Mouse (Mus musculus) spleen, postnatal 36 days (tissue): ENCODE measurements at regions not wholly inside any gene's neighbourhood (a gene's known extent, or its start where the extent isn't known, plus 50 kb on each side); places are given as distances from the start of the nearest gene placed in this dataset.

Experiments used
- DNase-seq, 2 experiments: peaks; one replicate each; pipeline ENCODE4 v3.0.0; 2022; ENCODE audit warnings: low spot score in 2 of 2, mixed read lengths in 1 of 2

DNA sequence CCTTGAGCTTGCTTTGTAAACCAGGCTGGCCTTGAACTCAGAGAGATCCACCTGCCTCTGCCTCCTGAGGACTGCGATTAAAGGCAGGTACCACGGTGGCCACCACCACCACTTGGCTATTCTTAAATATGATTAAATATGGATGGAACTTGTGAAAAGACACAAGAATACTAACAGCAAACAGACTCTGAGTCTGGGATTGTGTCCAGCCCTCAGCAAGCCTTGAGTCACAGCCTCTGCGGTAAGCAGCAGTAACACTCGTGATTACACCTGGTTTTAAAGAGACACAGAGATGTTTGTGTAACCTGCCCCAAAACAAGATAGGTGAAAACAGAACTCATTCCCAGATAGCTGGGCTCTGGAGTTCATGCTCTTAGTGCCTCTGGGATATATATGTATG lies 263.4 kb downstream of the Mreg start:
- DNase-seq: no peak

DNA sequence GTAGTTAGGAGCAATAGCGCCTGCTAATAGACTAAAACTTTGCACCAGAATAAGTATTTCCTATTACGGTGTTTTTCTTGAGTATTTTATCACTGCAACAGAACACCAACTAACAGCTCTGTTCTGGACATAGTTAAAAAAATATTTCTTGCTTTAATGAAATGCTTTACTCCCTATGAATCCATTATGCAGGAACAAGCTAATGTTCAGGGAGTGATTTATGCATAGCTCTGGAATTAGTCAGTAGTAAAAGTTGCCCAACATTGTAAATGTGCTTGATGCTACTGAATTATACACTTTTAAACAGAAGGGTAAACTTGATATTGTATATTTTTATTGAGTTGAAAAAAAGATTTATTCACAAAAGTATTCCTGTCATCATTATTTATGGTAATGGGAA lies 264.6 kb downstream of the Mreg start:
- no peak for DNase-seq

DNA sequence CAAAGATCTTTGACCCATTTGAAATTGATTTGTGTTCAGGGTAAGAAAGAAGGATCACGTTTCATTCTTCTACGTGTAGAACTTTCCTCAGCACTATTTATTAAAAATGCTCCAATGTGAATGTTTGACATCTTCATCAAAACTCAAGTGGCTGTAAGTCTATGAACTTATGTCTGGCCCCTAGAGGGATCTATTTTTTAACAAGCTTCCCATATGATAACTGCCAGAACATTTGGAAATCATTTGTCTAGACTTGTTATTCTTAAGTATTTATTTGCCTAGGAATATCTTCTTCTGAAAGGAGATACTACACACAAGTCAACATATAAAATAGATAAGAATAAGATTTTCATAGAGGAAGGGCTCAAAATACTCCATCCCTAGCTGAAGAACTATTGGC lies 265.2 kb downstream of the Mreg start:
- DNase-seq: no peak

DNA sequence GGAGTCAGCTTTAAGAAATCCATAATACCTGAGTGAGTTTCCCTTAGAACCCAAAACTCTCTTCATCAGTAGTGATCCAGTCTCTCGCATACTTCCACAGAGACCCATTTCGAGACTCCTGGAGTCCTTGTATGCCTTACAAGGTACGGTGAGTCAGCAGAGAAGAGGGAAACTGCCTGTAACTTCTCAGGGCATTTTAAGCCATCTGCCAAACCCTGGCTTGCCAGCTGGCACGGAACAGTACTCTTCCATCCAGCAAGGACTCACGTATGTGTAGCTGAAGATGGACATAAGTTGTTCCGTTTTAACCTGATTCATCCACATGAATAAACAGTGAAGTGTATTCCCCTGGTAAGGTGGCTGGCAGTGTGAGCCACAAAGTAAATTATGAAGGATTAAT lies 267.0 kb downstream of the Mreg start:
- no peak for DNase-seq

DNA sequence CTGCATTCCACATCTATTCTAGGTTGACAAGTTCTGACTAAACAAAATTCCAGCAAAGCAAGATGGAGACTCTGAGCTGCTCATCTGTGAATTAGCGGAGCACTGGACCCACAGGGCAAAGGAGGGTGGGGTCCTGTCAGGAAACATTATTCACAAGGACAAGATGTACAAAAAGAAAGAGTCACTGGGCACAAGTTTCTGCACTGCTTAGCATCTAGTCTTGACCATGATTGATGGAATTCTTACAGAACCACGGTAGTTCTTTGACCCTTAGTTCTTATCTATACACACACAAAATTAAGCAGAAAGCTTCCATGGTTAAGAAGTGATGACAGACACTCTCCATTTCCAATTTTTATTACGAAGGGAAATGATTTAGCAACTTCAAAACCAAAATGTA lies 267.6 kb downstream of the Mreg start:
- no peak for DNase-seq

DNA sequence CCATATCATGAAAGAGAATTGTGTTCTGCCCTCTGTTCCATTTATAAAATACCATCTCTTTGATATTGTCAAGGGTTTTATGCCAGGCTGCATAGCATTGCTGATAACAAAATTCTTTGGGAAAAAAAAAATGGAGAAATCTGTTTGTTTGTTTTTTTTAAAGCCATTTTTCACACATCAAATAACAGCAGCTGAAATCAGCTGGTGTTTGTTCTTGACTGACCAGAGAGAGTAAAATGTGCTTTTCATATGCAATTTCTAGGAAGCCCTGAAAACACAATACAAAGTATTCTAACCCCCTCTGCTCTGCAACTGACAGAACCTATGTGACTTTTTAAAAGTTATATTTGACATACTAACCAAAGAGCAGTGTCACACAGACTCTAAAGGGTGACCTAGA lies 270.0 kb downstream of the Mreg start:
- no peak for DNase-seq

DNA sequence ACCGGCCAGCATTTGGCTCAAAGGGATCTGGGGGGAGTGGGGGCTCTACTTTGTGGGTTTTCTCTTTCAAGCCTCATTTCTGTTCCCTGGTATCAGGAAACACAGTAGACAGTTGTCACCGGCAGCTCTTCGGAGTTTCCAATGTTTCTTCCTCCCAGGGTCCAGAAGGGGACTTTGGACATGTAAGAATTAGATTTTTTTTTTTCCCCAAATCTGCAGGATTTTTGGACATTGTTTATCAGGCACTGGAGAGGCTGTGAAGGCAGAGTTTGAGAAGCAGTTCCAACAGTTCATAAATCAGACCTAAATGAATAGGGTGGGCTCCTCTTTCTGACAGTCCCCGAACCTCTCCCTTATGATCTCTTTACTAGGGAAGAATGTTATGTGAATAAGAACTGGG lies 270.4 kb downstream of the Mreg start:
- no peak for DNase-seq

DNA sequence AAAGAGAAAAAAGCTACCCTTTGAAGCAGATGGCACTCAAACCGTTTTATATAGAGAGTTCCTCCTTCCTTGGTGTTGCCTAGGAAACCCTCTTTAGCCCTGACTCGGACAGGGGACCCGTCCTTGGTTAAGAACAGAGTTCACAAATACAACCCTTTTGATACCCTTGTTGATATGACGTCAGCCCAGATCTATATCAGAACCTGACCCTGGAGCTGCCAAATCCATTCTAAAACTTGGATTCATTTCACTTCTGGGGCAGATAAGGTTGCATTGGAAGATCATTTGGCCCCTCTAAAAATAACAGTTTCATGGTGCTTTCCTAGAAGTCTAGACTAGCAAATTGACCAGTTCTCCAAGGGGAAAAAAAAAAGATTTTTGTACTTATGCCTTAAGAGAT lies 271.2 kb downstream of the Mreg start:
- DNase-seq: no peak

DNA sequence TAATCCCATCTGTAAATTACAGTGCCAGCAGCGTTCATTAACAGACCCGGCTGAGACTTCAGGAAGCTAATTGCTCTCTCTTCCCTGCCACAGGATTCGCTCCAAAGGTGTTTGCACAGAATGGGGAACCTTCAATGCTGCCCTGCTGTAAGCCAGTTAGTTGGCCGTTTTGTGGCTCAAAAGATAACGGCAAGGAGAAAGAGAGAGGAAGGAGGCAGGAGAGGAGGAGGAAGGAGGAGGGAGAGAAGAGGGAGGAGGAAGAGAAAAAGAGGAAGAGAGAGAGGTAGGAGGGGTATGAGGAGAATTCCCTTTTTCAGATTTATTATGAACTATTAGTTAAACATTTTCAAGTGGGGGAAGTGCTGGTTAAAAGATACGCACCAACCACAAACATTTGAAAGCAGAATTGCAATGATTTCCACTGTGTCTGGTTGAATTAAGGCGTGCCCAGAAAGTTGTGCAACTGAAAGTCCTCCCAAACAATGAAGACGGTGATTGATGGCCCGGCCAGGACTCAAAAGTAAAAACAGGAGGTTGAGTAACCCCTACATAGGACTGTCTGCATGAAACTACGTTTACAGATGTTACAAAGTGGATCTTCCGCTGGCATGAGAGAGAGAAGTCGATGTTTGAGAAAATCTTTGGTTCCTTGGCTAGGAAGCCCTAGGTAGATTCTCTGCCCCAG lies 273.6 kb downstream of the Mreg start:
- peak in 1 of 2 experiments; percentile 13 for DNase-seq

DNA sequence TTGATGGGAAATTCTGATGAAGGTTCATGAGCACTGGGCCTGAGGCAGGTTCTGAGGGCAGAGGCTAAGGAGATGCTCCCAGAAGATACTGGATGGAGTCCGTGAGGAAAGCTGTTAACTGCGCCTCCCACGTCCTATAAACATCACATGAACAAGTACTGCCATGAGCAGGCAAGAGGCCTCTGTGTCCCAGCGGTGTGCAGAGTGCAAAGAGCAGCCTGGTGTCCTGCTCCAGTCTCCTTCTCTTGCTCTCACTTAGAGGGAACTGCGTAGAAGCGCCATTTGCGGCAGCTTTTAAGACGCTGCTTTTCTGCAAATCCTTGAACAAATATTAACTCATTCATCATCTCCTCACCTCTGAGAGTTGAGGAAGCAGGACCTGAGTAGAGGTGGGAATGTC lies 274.2 kb downstream of the Mreg start:
- DNase-seq: no peak

DNA sequence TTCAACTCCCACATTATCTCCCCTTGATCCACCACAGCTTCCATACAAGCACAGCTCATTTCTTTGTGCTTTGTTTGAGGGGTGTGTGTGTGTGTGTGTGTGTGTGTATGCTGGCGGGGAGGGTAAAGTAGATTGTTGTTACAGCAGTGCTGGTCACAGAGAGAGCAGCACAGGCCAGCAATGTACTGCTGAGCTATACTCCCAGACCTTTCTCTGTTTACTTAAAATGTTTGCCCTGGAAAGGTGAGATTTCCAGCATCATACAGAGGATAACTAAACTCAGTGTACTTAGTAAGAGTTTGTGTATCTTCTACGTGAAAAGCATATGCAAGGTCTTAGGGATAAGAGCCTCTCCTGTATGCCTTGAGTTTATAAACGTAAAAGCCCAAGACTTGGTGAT lies 274.9 kb downstream of the Mreg start:
- no peak for DNase-seq

DNA sequence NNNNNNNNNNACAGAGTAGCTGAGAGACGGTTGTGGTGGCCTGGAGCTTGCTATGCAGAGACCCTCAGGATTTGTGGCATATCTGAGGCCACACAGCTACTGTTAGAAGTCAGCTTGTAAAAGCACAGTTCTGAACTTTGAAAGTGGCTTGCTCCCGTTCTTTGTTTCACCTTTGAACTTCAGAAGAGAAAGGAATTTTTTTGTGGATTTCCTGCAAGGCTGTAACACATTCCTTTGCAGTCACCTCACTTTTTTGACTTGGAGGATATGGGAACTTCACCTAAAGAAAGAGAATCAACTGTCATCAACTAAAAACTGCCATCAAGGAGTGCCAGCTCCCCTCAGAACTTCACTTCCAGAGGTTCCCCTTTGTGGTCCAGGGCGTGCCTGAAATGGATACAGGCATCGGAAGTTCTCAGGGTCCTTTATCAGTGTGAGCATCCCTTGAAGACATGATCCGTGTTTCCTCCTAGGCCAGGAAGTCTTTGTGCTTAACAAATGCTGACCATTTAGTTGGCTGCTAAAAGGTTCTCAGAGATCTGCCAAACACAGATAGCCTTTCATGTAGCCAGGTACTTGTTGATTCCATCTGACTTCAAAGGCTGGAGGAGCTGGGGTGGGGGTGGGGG lies 275.5 kb downstream of the Mreg start:
- DNase-seq: no peak

DNA sequence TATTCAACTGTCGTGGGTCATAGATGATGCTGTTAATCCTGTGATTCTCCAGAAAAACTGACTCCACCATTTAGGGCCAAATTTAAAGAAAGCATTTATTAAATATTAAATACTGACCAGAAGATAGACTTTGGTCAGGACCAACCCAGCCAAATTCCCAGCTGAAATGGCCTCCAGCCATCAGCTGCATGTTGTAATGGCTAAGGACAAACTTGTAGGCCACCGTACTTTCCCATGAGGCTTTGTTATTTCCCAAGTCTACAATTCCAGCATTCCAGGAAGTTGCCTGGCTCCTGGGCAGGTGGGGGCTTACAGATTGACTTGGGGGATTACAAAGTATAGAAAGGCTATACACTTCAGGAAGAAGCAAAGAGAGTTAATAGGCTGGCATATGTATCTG lies 272.5 kb upstream of the Fn1 start:
- no peak for DNase-seq

DNA sequence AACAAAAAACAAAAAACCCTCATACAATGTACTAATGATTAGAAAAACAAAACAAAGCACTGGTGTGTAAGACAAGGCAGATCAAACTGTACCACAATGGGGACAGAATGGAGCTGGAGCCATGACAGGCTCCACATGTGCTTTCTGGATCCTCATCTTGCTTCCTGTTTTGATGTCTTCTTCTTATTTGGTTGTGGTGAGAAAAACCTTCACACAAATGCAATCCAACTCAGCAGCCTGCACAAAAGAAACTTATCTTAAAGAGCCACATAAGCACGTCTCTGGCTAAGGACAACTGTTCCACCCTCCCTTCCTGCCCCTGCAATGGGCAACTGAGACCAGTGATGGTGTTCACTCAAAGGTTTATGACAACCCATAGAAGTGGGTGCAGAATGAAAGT lies 271.9 kb upstream of the Fn1 start:
- no peak for DNase-seq

DNA sequence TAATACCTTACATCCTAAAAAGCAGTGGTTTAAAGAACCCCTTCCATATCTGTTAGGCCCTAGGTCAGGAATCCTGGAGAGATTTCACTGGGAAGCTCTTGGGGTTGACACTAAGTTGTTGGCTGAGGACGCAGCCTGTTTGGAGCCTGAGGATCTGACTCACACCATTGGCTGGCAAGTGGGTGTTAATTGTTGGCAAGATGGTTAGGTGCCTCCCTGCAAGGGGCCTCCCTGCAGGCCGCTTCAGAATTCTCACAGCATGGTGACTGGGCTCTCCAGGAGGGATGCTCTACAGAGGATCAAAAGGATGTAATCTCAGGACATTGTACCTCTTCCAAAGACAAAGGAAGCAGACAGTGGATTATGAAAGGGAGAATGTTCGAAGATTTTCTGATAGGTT lies 270.7 kb upstream of the Fn1 start:
- no peak for DNase-seq

DNA sequence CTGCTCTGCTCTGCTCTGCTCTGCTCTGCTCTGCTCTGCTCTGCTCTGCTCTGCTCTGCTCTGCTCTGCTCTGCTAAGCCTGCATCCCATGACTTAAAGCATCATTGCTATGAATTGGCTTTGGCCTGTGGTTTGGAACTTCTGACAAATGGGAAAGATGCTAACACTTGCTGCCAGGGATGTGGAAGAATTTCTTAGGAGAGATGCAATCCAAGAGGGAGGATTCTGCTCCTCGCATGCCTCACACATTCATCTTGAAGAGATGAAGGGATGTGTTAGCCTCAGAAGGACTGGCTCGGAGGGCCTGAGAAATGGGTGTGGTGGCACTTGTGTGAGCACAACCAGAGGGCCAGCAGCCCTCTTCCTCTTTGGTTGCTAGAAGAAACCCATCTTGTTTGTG lies 268.5 kb upstream of the Fn1 start:
- DNase-seq: no peak

DNA sequence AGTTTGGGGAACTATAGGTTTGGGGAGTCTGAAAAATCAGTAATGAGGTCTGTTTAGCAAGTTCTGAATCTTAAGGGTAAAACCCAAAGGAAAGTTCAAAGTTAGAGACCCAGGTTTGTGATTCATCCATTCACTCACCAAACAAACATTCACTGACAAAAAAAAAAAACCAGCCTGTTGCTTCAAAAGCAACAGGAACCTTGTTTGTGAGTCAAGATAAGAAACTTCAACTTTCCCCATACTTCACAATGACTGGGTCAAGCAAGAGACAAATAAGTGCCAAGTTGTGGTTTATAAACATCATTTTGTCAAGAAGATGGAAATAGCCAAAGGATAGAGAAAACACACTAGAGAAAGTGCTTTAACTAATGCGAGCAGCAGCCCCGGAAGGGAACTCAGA lies 266.9 kb upstream of the Fn1 start:
- DNase-seq: no peak

DNA sequence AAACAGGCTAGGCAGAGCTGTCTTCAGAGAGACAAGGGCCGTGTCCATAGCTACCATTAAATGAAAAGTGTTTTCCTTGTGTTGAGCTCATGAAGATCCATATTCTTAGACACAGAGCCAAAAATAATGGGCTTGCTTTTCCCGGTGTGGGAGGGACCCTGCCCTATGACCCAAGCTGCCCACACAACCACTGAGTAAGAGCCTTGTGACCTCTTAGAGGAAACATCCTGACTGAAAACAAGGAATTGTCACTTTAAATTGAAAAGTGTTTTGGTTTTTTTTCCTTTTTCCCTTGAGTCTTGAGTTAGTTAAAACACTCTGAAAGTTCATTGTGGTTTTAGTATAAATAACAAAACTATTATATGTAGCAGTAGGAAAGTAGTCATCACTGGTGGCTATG lies 264.0 kb upstream of the Fn1 start:
- no peak for DNase-seq

DNA sequence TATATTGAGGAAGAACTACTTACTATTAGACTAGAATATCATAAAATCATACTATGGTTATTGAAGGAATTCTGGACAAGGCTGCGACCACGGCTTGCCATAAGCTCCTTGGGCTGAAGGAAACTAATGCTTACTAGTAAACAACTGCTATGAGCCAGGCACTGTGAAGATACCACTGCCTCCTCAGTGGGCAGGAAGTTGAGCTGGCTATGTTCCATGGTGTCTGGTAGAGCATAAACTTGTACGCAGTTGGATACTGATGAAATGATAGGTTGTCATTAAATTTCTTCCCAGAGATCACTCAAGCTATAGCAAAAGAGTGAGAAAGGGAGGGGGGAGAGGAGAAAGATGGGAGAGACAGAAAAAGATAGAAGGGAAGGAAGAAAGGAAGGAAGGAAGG lies 261.4 kb upstream of the Fn1 start:
- DNase-seq: no peak

DNA sequence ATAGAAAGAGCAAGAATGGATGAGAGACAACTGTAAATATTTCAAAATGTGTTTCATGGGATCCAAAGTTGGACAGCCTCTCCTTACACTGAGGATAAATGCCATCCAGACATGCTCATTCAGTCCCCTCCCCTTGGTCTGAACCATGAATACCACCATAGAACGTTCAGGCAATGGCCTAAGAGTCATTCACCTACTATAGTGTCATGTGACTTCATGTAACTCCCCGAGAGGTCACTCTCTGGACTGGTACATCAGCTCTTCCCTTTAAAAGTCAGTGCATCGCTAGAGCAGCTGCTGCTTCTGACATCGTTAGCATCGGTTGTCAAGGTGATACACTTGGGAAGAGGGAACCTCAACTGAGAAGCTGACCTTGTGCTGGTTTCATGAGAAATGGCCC lies 260.2 kb upstream of the Fn1 start:
- no peak for DNase-seq

DNA sequence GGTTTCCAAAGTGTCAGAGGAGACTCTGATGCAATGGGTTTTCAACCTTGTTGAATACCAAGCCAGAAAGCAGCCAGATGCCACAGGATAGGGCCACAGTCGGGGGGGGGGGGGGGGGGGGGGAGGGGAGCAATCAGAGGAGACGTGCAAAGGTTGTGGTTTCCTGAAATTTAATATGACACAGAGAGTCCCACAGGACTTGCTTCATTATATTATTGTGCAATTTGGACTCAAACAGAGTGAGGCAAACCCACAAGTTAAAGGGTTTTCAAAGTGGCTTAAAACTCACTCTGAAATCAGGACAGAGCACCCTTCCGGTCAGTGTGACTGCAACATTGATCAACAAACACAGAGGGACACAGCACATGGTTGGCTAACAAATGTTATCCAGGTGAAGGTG lies 259.4 kb upstream of the Fn1 start:
- DNase-seq: no peak

DNA sequence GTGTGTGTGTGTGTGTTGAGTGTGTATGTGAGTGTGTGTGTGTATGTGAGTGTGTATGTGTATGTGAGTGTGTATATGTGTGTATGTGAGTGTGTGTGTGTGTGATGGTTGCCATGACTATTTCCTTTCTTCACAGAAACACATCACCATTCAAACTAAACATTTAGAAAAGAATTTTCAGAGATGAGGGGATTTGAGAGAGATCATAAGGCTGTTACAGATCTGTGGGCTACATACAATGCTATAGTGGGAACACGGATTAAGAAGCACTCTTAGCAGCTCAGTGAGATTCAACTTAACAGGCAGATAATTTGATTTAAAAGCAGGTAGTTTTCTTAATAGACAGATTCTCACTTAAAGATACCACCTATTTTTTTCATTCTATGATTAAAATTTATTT lies 257.1 kb upstream of the Fn1 start:
- no peak for DNase-seq

DNA sequence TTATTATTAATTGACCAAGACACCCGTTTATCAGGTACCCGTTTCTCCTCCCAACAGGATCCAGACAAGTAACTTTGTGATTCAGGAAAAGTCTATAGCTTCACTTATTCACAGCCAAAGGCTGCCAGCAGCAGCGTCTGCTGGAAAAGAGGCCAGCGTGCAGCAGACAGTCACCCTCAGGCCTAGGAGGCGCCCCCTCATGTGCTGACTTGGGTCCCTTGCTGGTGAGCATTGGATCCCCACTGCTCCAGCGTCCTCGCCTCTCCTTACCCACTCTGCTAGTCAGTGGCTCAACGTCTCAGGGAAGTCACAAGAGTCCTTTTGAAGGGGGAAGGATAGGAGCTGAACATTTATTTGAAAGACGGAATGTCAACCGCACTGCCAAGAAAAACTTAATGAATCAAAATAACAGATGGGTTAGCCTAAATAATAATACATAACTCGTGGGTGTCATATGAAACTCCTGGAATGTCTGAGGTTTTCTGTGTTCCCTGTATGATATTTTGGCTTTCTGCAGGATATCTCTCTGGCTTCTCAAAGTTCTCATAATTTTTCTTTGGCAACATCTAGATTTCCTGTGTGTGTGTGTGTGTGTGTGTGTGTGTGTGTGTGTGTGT lies 256.6 kb upstream of the Fn1 start:
- DNase-seq: no peak
